Mouse (Mus musculus) stomach, embryonic 14.5 days (tissue): ENCODE measurements around the gene Phykpl. TPM values are rescaled to one million over a fixed set of nuclear protein-coding genes. Genes with fewer than 3 reads are reported as not detected.
"Not testable (repeated sequence)": the region's sequence is repeated elsewhere in the genome, so short reads cannot be mapped to it uniquely, and the experiment has no call there.

ENCODE experiments used
- ATAC-seq: fragments of 200-750 bp; cut with Nextera tagmentation; 2 replicates; pipeline ENCODE4 v1.8.0; 2017; ENCODE audit warnings: low read depth, moderate TSS enrichment; ENCODE audit not compliant: insufficient number of reproducible peaks, insufficient read depth, low FRiP score
- H3K27ac ChIP-seq: fragments of 300-500 bp; sonication (generic); 2 replicates; pipeline ENCODE4 v1.5.1; 2014; ENCODE audit warnings: mild to moderate bottlenecking, low read length, moderate library complexity, mixed read lengths
- H3K27me3 ChIP-seq: fragments of 300-500 bp; sonication (generic); 2 replicates; pipeline ENCODE4 v1.6.1; 2014; ENCODE audit warnings: low read length, control low read depth, mixed read lengths; ENCODE audit not compliant: control insufficient read depth, insufficient read depth
- H3K36me3 ChIP-seq: fragments of 300-500 bp; sonication (generic); 2 replicates; pipeline ENCODE4 v1.6.1; 2014; ENCODE audit warnings: mild to moderate bottlenecking, control low read depth, low read length, moderate library complexity, mixed read lengths; ENCODE audit not compliant: control insufficient read depth, insufficient read depth
- H3K4me1 ChIP-seq: fragments of 300-500 bp; sonication (generic); 2 replicates; pipeline ENCODE4 v1.6.1; 2014; ENCODE audit warnings: low read length, control low read depth, mixed read lengths; ENCODE audit not compliant: control insufficient read depth, insufficient read depth
- H3K4me2 ChIP-seq: fragments of 300-500 bp; sonication (generic); replicated peaks from 2 replicates; pipeline ENCODE4 v1.6.1; 2014; ENCODE audit warnings: low read depth, low read length, control low read depth
- H3K4me3 ChIP-seq: fragments of 300-500 bp; sonication (generic); 2 replicates; pipeline ENCODE4 v1.5.1; 2014; ENCODE audit warnings: low read depth, low read length, control low read depth
- H3K9ac ChIP-seq: fragments of 300-500 bp; sonication (generic); replicated peaks from 2 replicates; pipeline ENCODE4 v1.6.1; 2014; ENCODE audit warnings: low read depth, mild to moderate bottlenecking, control low read depth, low read length, moderate library complexity, mixed read lengths
- H3K9me3 ChIP-seq: fragments of 300-500 bp; sonication (generic); 2 replicates; pipeline ENCODE4 v1.6.1; 2016; ENCODE audit warnings: low read depth, low read length, control low read depth; ENCODE audit not compliant: control insufficient read depth
- WGBS: fragments of 180-500 bp; shearing (Covaris S2); extraction: QIAGEN DNeasy Blood & Tissue Kit; methylation state at CpG from one replicate; pipeline ENCODE4 v1.1.7; 2014; 5-methylcytosine and 5-hydroxymethylcytosine counted together
- polyA plus RNA-seq: library from polyadenylated mRNA; unstranded; fragments of >200 nt; fragmentation: Nextera tagmentation; extraction: Ambion mirVana; gene quantifications from 2 replicates; pipeline ENCODE4 v1.2.1, GENCODE M21; 2014

Gene Phykpl
- polyA plus RNA-seq, 1 experiment from 2014 or later, result 19.0 TPM

- WGBS, result 95% methylated on average over 9 of the region's 9 CpGs
- H3K4me1 ChIP-seq, result no peaks in the 10 kb centered on the region
- no peak overlapping the region for H3K4me2 ChIP-seq
- H3K27me3 ChIP-seq, result no peaks in the 10 kb centered on the region
- H3K27ac ChIP-seq, result no peak overlapping the region
- H3K36me3 ChIP-seq, result peaks cover 28% of the 10 kb centered on the region
- no peak for ATAC-seq
- H3K9me3 ChIP-seq, result no peaks in the 10 kb centered on the region
- no peak overlapping the region for H3K9ac ChIP-seq
- no peak overlapping the region for H3K4me3 ChIP-seq
These were observed 42.9 kb downstream of the Phykpl start for GRCm38 (mm10) chr11:51627425-51627824.

GRCm38 (mm10) chr11:51627907-51628306, 43.4 kb downstream of the Phykpl start:
- no peak overlapping the region for H3K4me2 ChIP-seq
- no peaks in the 10 kb centered on the region for H3K4me1 ChIP-seq
- WGBS, result 87% methylated on average over 8 of the region's 8 CpGs
- peaks cover 25% of the 10 kb centered on the region for H3K36me3 ChIP-seq
- H3K9ac ChIP-seq, result no peak overlapping the region
- H3K4me3 ChIP-seq, result no peak overlapping the region
- no peaks in the 10 kb centered on the region for H3K9me3 ChIP-seq
- H3K27me3 ChIP-seq, result no peaks in the 10 kb centered on the region
- no peak overlapping the region for H3K27ac ChIP-seq
- no peak for ATAC-seq

GRCm38 (mm10) chr11:51629651-51630314, 45.2 kb downstream of the Phykpl start:
- H3K9me3 ChIP-seq, result no peaks in the 10 kb centered on the region
- no peak overlapping the region for H3K4me3 ChIP-seq
- H3K27ac ChIP-seq, result no peak overlapping the region
- ATAC-seq, result no peak
- 78% methylated on average over 15 of the region's 15 CpGs for WGBS
- H3K4me2 ChIP-seq, result no peak overlapping the region
- no peak overlapping the region for H3K9ac ChIP-seq
- no peaks in the 10 kb centered on the region for H3K27me3 ChIP-seq
- peaks cover 11% of the 10 kb centered on the region for H3K36me3 ChIP-seq
- peaks cover 2% of the 10 kb centered on the region; the same call in 1 of the 2 replicates for H3K4me1 ChIP-seq

- Histone ChIP-seq H3K27ac (no peak overlapping the region), H3K4me2 (no peak overlapping the region), H3K36me3 (peaks cover 3% of the 10 kb centered on the region; the same call in 1 of the 2 replicates), H3K27me3 (no peaks in the 10 kb centered on the region), H3K4me3 (no peak overlapping the region), H3K9me3 (no peaks in the 10 kb centered on the region), H3K9ac (no peak overlapping the region), H3K4me1 (peaks cover 10% of the 10 kb centered on the region; the same call in 1 of the 2 replicates)
- ATAC-seq, result no peak
- WGBS, result 89% methylated on average over 6 of the region's 6 CpGs
These were observed 47.7 kb downstream of the Phykpl start for GRCm38 (mm10) chr11:51632130-51632753.

- not testable (repeated sequence) for H3K27me3 ChIP-seq, H3K9me3 ChIP-seq, H3K27ac ChIP-seq, H3K4me2 ChIP-seq, H3K4me1 ChIP-seq, H3K9ac ChIP-seq, H3K4me3 ChIP-seq, ATAC-seq, H3K36me3 ChIP-seq
- WGBS, result 93% methylated on average over 7 of the region's 7 CpGs
These were observed 48.6 kb downstream of the Phykpl start for GRCm38 (mm10) chr11:51633200-51633599.

GRCm38 (mm10) chr11:51633721-51634120, 49.2 kb downstream of the Phykpl start:
- no peak overlapping the region for H3K9ac ChIP-seq
- 89% methylated on average over 3 of the region's 3 CpGs for WGBS
- no peak overlapping the region for H3K4me2 ChIP-seq
- H3K27me3 ChIP-seq, result no peaks in the 10 kb centered on the region
- no peak for ATAC-seq
- H3K27ac ChIP-seq, result no peak overlapping the region
- no peak overlapping the region for H3K4me3 ChIP-seq
- no peaks in the 10 kb centered on the region for H3K9me3 ChIP-seq
- H3K36me3 ChIP-seq, result no peaks in the 10 kb centered on the region; the same call in 1 of the 2 replicates
- peaks cover 10% of the 10 kb centered on the region; the same call in 1 of the 2 replicates for H3K4me1 ChIP-seq

GRCm38 (mm10) chr11:51635127-51635524, 50.6 kb downstream of the Phykpl start:
- Histone ChIP-seq H3K27me3 (no peaks in the 10 kb centered on the region), H3K9me3 (no peaks in the 10 kb centered on the region), H3K4me1 (peaks cover 10% of the 10 kb centered on the region; the same call in 1 of the 2 replicates), H3K9ac (peak overlapping the region; percentile 64), H3K36me3 (no peaks in the 10 kb centered on the region), H3K27ac (peak overlapping the region; percentile 76), H3K4me2 (peak overlapping the region; percentile 76), H3K4me3 (peak overlapping the region; percentile 72)
- 10% methylated on average over 6 of the region's 6 CpGs for WGBS
- no peak for ATAC-seq

GRCm38 (mm10) chr11:51635525-51636322, 51.2 kb downstream of the Phykpl start, which contains the start of gene Rmnd5b:
Gene Rmnd5b, minus strand, starts transcription at chr11:51635896.
- Histone ChIP-seq H3K9me3 (no peaks in the 10 kb centered on the region), H3K36me3 (no peaks in the 10 kb centered on the region), H3K27ac (peak within 1 kb of the TSS; percentile 76), H3K27me3 (no peaks in the 10 kb centered on the region), H3K4me1 (peaks cover 10% of the 10 kb centered on the region; the same call in 1 of the 2 replicates), H3K4me3 (peak within 1 kb of the TSS; percentile 72), H3K9ac (peak within 1 kb of the TSS; percentile 64), H3K4me2 (peak within 1 kb of the TSS; percentile 76)
- ATAC-seq, result peak; percentile 78
- WGBS, result under 1% methylated on average over 61 of the region's 61 CpGs
